21 mouse cellular contexts compared by ENCODE assay signal in the genomic region with DNA sequence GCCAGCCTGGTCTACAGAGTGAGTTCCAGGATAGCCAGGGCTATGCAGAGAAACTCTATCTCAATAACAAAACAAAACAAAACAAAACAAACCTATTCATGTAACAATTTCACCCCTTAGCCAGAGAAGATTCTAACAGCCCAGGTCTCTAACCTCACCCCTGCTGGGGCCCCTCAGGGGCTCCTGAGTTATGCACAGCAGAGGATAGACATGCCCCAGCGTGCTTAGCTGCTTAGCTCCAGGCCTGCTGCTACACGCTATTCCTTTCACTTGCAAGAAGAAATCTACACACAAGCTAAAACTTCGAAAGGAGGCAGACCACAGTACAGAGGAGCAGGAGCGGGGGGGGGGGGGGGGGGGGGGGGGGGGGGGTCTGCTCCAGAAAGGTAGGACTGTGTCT. TPM values are rescaled to one million over a fixed set of nuclear protein-coding genes. Genes with fewer than 3 reads are reported as not detected.
A peak's percentile ranks its signal among the peaks of the same experiment; 100 is the strongest.
DNase-seq lines count a peak whose midpoint lies in the region; ATAC-seq and TF ChIP-seq lines count a peak whose summit lies in the region.
"Had no signal": no experiment of that assay in that cellular context is flagged by ENCODE, and none has a peak within 500 bp of the region (broad histone marks: within the 10 kb centered on the region; RNA-seq: fewer than 3 reads in every experiment).

No protein-coding gene starts in this region.

- no peak overlapping the region for H3K9ac ChIP-seq in liver, embryonic 12.5 days
- H3K9ac ChIP-seq in embryonic facial prominence, embryonic 15.5 days = no peak overlapping the region
- H3K9ac ChIP-seq: limb, embryonic 15.5 days; lung, embryonic 15.5 days; midbrain, embryonic 15.5 days had no signal

- no peak overlapping the region for H3K4me3 ChIP-seq in liver, embryonic 12.5 days
- no peak overlapping the region for H3K4me3 ChIP-seq in embryonic facial prominence, embryonic 15.5 days (replicated peaks)
- H3K4me3 ChIP-seq in lung, adult 2 months (replicated peaks; ENCODE audit: extremely low read depth, low read depth, low read length) = no peak overlapping the region
- H3K4me3 ChIP-seq: limb, embryonic 15.5 days; lung, embryonic 15.5 days; midbrain, embryonic 15.5 days had no signal

- peak overlapping the region; percentile 42; the same call in 1 of the 2 replicates for H3K4me2 ChIP-seq in liver, embryonic 12.5 days
- no peak overlapping the region for H3K4me2 ChIP-seq in embryonic facial prominence, embryonic 15.5 days (replicated peaks)
- H3K4me2 ChIP-seq: limb, embryonic 15.5 days; lung, embryonic 15.5 days; midbrain, embryonic 15.5 days had no signal

- 49% methylated on average over 3 of the region's 4 CpGs for WGBS in liver, embryonic 12.5 days (ENCODE audit: insufficient replicate concordance)
- WGBS in embryonic facial prominence, embryonic 15.5 days = 21% methylated on average over 3 of the region's 4 CpGs
- WGBS in lung, adult 2 months = 64% methylated on average over 2 of the region's 4 CpGs

- H3K27me3 ChIP-seq in liver, embryonic 12.5 days (replicated peaks) = no peaks in the 10 kb centered on the region
- no peaks in the 10 kb centered on the region for H3K27me3 ChIP-seq in embryonic facial prominence, embryonic 15.5 days
- H3K27me3 ChIP-seq: limb, embryonic 15.5 days; lung, embryonic 15.5 days; midbrain, embryonic 15.5 days had no signal

- no peak for TF ChIP-seq CTCF in lung, adult 2 months (IDR thresholded peaks at IDR 0.05; ENCODE audit: insufficient read depth, low read length)

- no peak for DNase-seq in liver
- DNase-seq in ES-CJ7 (ENCODE audit: low read depth, low spot score) = peak; percentile 80
- DNase-seq in ZHBTc4 (ENCODE audit: low read depth, low spot score) = peak; percentile 73
- no peak for DNase-seq in layer of hippocampus, postnatal 14 days (ENCODE audit: low spot score in 2 of 2)
- no peak for DNase-seq in right cerebral cortex, postnatal 25 days
- DNase-seq in lung, adult 2 months = no peak
- DNase-seq: adrenal gland, postnatal 36 days; cerebellum, adult 9-10 months; gastrocnemius, postnatal 10 days; kidney, adult 11 months; kidney, postnatal 10 days; right cerebral cortex, adult 18-20 months; spleen, adult 18-20 months; thymus, postnatal 14 days had no signal

- H3K9me3 ChIP-seq in liver, embryonic 12.5 days (replicated peaks) = no peaks in the 10 kb centered on the region
- no peaks in the 10 kb centered on the region for H3K9me3 ChIP-seq in embryonic facial prominence, embryonic 15.5 days (replicated peaks)
- H3K9me3 ChIP-seq: limb, embryonic 15.5 days; lung, embryonic 15.5 days; midbrain, embryonic 15.5 days had no signal

- TF ChIP-seq POLR2A in lung, adult 2 months (IDR thresholded peaks at IDR 0.05; ENCODE audit: borderline replicate concordance, extremely low read depth, low read depth, low read length) = no peak

- peaks cover 84% of the 10 kb centered on the region for H3K4me1 ChIP-seq in liver, embryonic 12.5 days
- H3K4me1 ChIP-seq in embryonic facial prominence, embryonic 15.5 days = peaks cover 15% of the 10 kb centered on the region; the same call in 1 of the 2 replicates
- H3K4me1 ChIP-seq in lung, adult 2 months (ENCODE audit: control insufficient read depth, insufficient read depth, low read length) = no peaks in the 10 kb centered on the region
- H3K4me1 ChIP-seq: midbrain, embryonic 15.5 days had no signal

- no peak overlapping the region; the same call in 1 of the 2 replicates for H3K27ac ChIP-seq in liver, embryonic 12.5 days
- H3K27ac ChIP-seq in embryonic facial prominence, embryonic 15.5 days (replicated peaks) = peak overlapping the region; percentile 39; the same call in 1 of the 2 replicates
- H3K27ac ChIP-seq: hindbrain, postnatal 0 days; limb, embryonic 15.5 days; lung, embryonic 15.5 days; midbrain, embryonic 15.5 days had no signal

- no peaks in the 10 kb centered on the region for H3K36me3 ChIP-seq in liver, embryonic 12.5 days
- no peaks in the 10 kb centered on the region for H3K36me3 ChIP-seq in embryonic facial prominence, embryonic 15.5 days
- H3K36me3 ChIP-seq: limb, embryonic 15.5 days; lung, embryonic 15.5 days; midbrain, embryonic 15.5 days had no signal

- ATAC-seq in liver, embryonic 12.5 days = no peak
- peak; percentile 62 for ATAC-seq in embryonic facial prominence, embryonic 15.5 days (ENCODE audit: insufficient number of reproducible peaks, low FRiP score, low TSS enrichment, low read depth)
- ATAC-seq: activated CD4-positive, CD25-positive, alpha-beta regulatory T cell, adult 4 months; hindbrain, postnatal 0 days; midbrain, embryonic 15.5 days had no signal

RNA-seq across cellular contexts. Expression of gene Zmynd8, which starts 4.3 kb away (rescaled TPM):
- polyA plus RNA-seq in liver, embryonic 12.5 days (2016; fragmentation: Nextera tagmentation; extraction: Ambion mirVana) = 35.7 and 38.5 TPM in 2 replicates
- 50.4 and 50.9 TPM in 2 replicates for polyA plus RNA-seq in embryonic facial prominence, embryonic 15.5 days (2015; fragmentation: Nextera tagmentation; extraction: Ambion mirVana)
- total RNA-seq in layer of hippocampus, postnatal 14 days (2021) = 100 to 1,000 TPM; 138 to 143 TPM
- 25.3 and 29.8 TPM in 2 replicates for polyA plus RNA-seq in lung, adult 2 months (2012; rRNA removed)

Comparison
In these comparisons a context has a peak if more than half of its experiments do, and no peak if none do; other contexts are left out.
1. DNase-seq: peak in ES-CJ7 (single experiment) and ZHBTc4 (single experiment); none in liver (single experiment), layer of hippocampus, postnatal 14 days (0 of 2), right cerebral cortex, postnatal 25 days (single experiment) and lung, adult 2 months (single experiment).